In the genomic region with DNA sequence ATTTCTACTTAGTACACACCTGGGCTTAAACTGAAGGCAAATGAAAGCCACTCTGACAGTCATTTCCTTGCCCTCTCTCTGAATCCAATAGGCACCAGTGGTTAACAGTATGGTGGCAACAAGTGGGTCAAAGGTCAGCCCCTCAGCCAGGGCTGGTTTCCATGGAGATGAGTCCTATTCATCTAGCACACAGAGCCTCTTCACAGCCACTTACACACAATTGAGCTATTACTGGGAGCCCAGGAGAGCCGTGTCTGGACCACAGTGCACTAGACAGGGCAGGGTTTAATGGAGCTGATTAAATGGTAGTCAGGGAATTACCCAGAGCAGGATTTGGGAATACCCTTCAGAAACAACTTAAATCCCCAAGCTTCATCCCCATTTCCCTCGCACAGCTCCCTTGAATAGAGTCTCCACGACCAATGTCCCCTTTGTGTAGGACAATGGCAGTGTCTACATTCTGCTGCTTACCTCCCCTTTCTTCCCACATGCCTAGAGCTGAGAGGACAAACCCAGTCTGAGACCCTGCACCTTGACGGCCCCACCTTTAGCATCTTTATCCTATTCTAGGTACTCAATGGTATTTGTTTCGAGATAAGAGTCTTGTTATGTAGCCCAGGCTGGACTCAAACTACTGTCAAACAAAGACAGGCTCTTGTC, we compare ENCODE assay signal across 13 mouse cellular contexts.
DNase-seq lines count a peak whose midpoint lies in the region; ATAC-seq and TF ChIP-seq lines count a peak whose summit lies in the region.
"Had no signal": no experiment of that assay in that cellular context is flagged by ENCODE, and none has a peak within 500 bp of the region (broad histone marks: within the 10 kb centered on the region; RNA-seq: fewer than 3 reads in every experiment).

No protein-coding gene starts in this region.

- peaks cover 41% of the 10 kb centered on the region for H3K4me1 ChIP-seq in embryonic facial prominence, embryonic 14.5 days (ENCODE audit: control insufficient read depth, insufficient read depth, low read length)
- peaks cover 13% of the 10 kb centered on the region for H3K4me1 ChIP-seq in hindbrain, embryonic 15.5 days (replicated peaks)
- peaks cover 27% of the 10 kb centered on the region for H3K4me1 ChIP-seq in neural tube, embryonic 11.5 days (ENCODE audit: control insufficient read depth, insufficient read depth, low read length)

- no peak overlapping the region for H3K27ac ChIP-seq in embryonic facial prominence, embryonic 14.5 days (replicated peaks; ENCODE audit: low read depth, low read length)
- H3K27ac ChIP-seq in hindbrain, embryonic 15.5 days (replicated peaks), result no peak overlapping the region
- no peak overlapping the region for H3K27ac ChIP-seq in neural tube, embryonic 11.5 days (ENCODE audit: low read depth, low read length)

- H3K4me2 ChIP-seq in embryonic facial prominence, embryonic 14.5 days (ENCODE audit: low read depth, low read length), result no peak overlapping the region
- H3K4me2 ChIP-seq in hindbrain, embryonic 15.5 days, result no peak overlapping the region
- H3K4me2 ChIP-seq in neural tube, embryonic 11.5 days (ENCODE audit: low read depth), result no peak overlapping the region

- TF ChIP-seq POLR2A in brain, embryonic 14.5 days (IDR thresholded peaks at IDR 0.05; ENCODE audit: borderline replicate concordance, extremely low read depth, insufficient read depth, insufficient read length, poor library complexity, severe bottlenecking), result no peak

- no peaks in the 10 kb centered on the region for H3K27me3 ChIP-seq in embryonic facial prominence, embryonic 14.5 days (replicated peaks; ENCODE audit: control insufficient read depth, insufficient read depth, low read length)
- H3K27me3 ChIP-seq in hindbrain, embryonic 15.5 days, result no peaks in the 10 kb centered on the region
- H3K27me3 ChIP-seq in neural tube, embryonic 11.5 days (ENCODE audit: control insufficient read depth, insufficient read depth, low read length), result peaks cover 2% of the 10 kb centered on the region

- peak; percentile 63; the same call in 1 of the 2 replicates for ATAC-seq in embryonic facial prominence, embryonic 14.5 days (ENCODE audit: low read depth)
- ATAC-seq in hindbrain, embryonic 15.5 days (ENCODE audit: low FRiP score, low read depth), result peak; percentile 61
- ATAC-seq in neural tube, embryonic 11.5 days (ENCODE audit: insufficient read depth, low FRiP score, low TSS enrichment), result peak; percentile 96
- ATAC-seq: liver, postnatal 0 days had no signal

- peak; percentile 81 for DNase-seq in brain, embryonic 14.5 days (ENCODE audit: low read depth)
- peak; percentile 51 for DNase-seq in embryonic facial prominence, embryonic 14.5 days (ENCODE audit: low spot score)
- DNase-seq in neural tube, embryonic 11.5 days (ENCODE audit: low spot score), result peak; percentile 76
- DNase-seq in adipocyte (ENCODE audit: low spot score), result no peak
- no peak for DNase-seq in B cell, adult 2 months
- no peak for DNase-seq in kidney, adult 11 months
- DNase-seq: adrenal gland, adult 2 months; cerebellum, adult 11-12 months; heart, adult 11 months; kidney, postnatal 10 days; liver, postnatal 0 days had no signal

- 51% methylated on average over 5 of the region's 5 CpGs for WGBS in embryonic facial prominence, embryonic 14.5 days
- WGBS in hindbrain, embryonic 15.5 days, result 26% methylated on average over 5 of the region's 5 CpGs
- WGBS in neural tube, embryonic 11.5 days, result 36% methylated on average over 5 of the region's 5 CpGs

- no peak overlapping the region for H3K4me3 ChIP-seq in embryonic facial prominence, embryonic 14.5 days (ENCODE audit: low read depth, low read length)
- no peak overlapping the region for H3K4me3 ChIP-seq in hindbrain, embryonic 15.5 days
- H3K4me3 ChIP-seq in neural tube, embryonic 11.5 days (ENCODE audit: low read depth, low read length), result no peak overlapping the region
- H3K4me3 ChIP-seq: myocyte had no signal

- no peak overlapping the region for H3K9ac ChIP-seq in embryonic facial prominence, embryonic 14.5 days (ENCODE audit: low read depth, low read length)
- no peak overlapping the region for H3K9ac ChIP-seq in hindbrain, embryonic 15.5 days
- H3K9ac ChIP-seq in neural tube, embryonic 11.5 days (ENCODE audit: low read length), result no peak overlapping the region
- H3K9ac ChIP-seq: liver, postnatal 0 days had no signal

- TF ChIP-seq CTCF in brain, embryonic 14.5 days (IDR thresholded peaks at IDR 0.05; ENCODE audit: borderline replicate concordance, extremely low read depth, insufficient read depth, insufficient read length), result no peak

- peaks cover 15% of the 10 kb centered on the region; the same call in 1 of the 2 replicates for H3K36me3 ChIP-seq in embryonic facial prominence, embryonic 14.5 days (ENCODE audit: control insufficient read depth, insufficient read depth, low read length)
- no peaks in the 10 kb centered on the region for H3K36me3 ChIP-seq in hindbrain, embryonic 15.5 days
- H3K36me3 ChIP-seq in neural tube, embryonic 11.5 days (ENCODE audit: control insufficient read depth, insufficient read depth, low read length), result no peaks in the 10 kb centered on the region

- no peaks in the 10 kb centered on the region for H3K9me3 ChIP-seq in embryonic facial prominence, embryonic 14.5 days (ENCODE audit: control insufficient read depth, low read length)
- H3K9me3 ChIP-seq in hindbrain, embryonic 15.5 days, result no peaks in the 10 kb centered on the region
- H3K9me3 ChIP-seq in neural tube, embryonic 11.5 days (ENCODE audit: control insufficient read depth, low read length), result no peaks in the 10 kb centered on the region

Comparison
In these comparisons a context has a peak if more than half of its experiments do, and no peak if none do; other contexts are left out.
1. DNase-seq: peak in brain, embryonic 14.5 days (single experiment), embryonic facial prominence, embryonic 14.5 days (single experiment) and neural tube, embryonic 11.5 days (single experiment); none in adipocyte (single experiment), B cell, adult 2 months (0 of 2) and kidney, adult 11 months (single experiment).
2. Peak in every context shown above with its lines, with median percentiles within 50 percentile points of each other: ATAC-seq.